Mouse (Mus musculus) embryonic stem cell, embryonic (primary cell): ENCODE measurements around the gene Bbs7.

Experiments
- CTCF ChIA-PET, 4 experiments: fragments of 300-600 bp in 2 of 4; fragments of 350-600 bp in 2 of 4; sonication (Branson Sonifier 250); formaldehyde crosslinking; loops; one replicate each; lab custom pipeline; 2022; ENCODE audit warnings: inconsistent platforms in 2 of 4; lab: Charles Lee
- POLR2A ChIA-PET, 4 experiments: fragments of 300-600 bp in 2 of 4; fragments of 350-600 bp in 2 of 4; sonication (Branson Sonifier 250); formaldehyde crosslinking; loops; one replicate each; lab custom pipeline; 2022; ENCODE audit warnings: antibody characterized with exemption in 4 of 4, inconsistent platforms in 1 of 4; lab: Charles Lee

The Bbs7 gene

GRCm38 (mm10) chr3:36563666-36564065 is 49.6 kb downstream of the Bbs7 start:
- ChIA-PET POLR2A (interaction anchor here in 2 of 4 experiments (0.7 to 12.8 kb wide), 4 partner anchors 8 to 343 kb away, joined by 3 to 116 read pairs (median 28); partner anchors contain the start of genes Ccna2 (in 2 of the 2) and Exosc9 (in 1 of the 2)), CTCF (interaction anchor here in 2 of 4 experiments (0.6 to 1.2 kb wide), 3 partner anchors 8 to 47 kb away, joined by 3 to 4 read pairs (median 4); partner anchors contain the start of gene Ccna2 (in 2 of the 2))

- ChIA-PET POLR2A (interaction anchor here in 2 of 4 experiments (2.6 to 8.7 kb wide), 2 partner anchors 7 to 12 kb away, joined by 6 to 116 read pairs; partner anchors contain the start of gene Ccna2 (in 2 of the 2)), CTCF (interaction anchor here in 1 of 4 experiments (1.5 kb wide), 1 partner anchor 12 kb away, joined by 3 read pairs; the partner anchor contains the start of gene Ccna2)
Measured at GRCm38 (mm10) chr3:36559606-36560005, 53.7 kb downstream of the Bbs7 start.

GRCm38 (mm10) chr3:36557601-36558000 is 55.7 kb downstream of the Bbs7 start:
- ChIA-PET POLR2A (interaction anchor here in 3 of 4 experiments (1.8 to 8.7 kb wide), 3 partner anchors 9 to 14 kb away, joined by 6 to 116 read pairs (median 9); partner anchors contain the start of gene Ccna2 (in 3 of the 3)), CTCF (no interaction called here)

- POLR2A ChIA-PET: interaction anchor here (1.2 to 8.7 kb wide), 6 partner anchors 14 to 19 kb away, joined by 5 to 116 read pairs (median 12); partner anchors contain the start of gene Ccna2 (in 4 of the 4)
- CTCF ChIA-PET: interaction anchor here in 1 of 4 experiments (0.7 kb wide), 1 partner anchor 9 kb away, joined by 4 read pairs; no protein-coding TSS in a partner anchor
Measured at GRCm38 (mm10) chr3:36552406-36553047, 60.8 kb downstream of the Bbs7 start, which contains the start of gene Exosc9. TSS of gene Exosc9 (plus strand) at chr3:36552606.

- ChIA-PET CTCF (interaction anchor here in 2 of 4 experiments (0.6 to 1.3 kb wide), 2 partner anchors 20 to 238 kb away, joined by 3 read pairs; partner anchors contain the start of gene Ccna2 (in 1 of the 2)), POLR2A (interaction anchor here (0.6 to 8.7 kb wide), 7 partner anchors 14 to 89 kb away, joined by 3 to 116 read pairs (median 6); partner anchors contain the start of gene Ccna2 (in 4 of the 4))
Measured at GRCm38 (mm10) chr3:36551851-36552384, 61.4 kb downstream of the Bbs7 start.

- ChIA-PET POLR2A (interaction anchor here in 3 of 4 experiments (0.5 to 8.7 kb wide), 7 partner anchors 13 to 891 kb away, joined by 3 to 116 read pairs (median 6); partner anchors contain the start of gene Ccna2 (in 3 of the 3)), CTCF (interaction anchor here in 2 of 4 experiments (0.6 to 1.3 kb wide), 2 partner anchors 21 to 238 kb away, joined by 3 read pairs; partner anchors contain the start of gene Ccna2 (in 1 of the 2))
Measured at GRCm38 (mm10) chr3:36551343-36551742, 61.9 kb downstream of the Bbs7 start.

- ChIA-PET POLR2A (no interaction called here), CTCF (no interaction called here)
Measured at GRCm38 (mm10) chr3:36544961-36545360, 68.3 kb downstream of the Bbs7 start.

GRCm38 (mm10) chr3:36541399-36541798 is 71.9 kb downstream of the Bbs7 start:
- POLR2A ChIA-PET: no interaction called here

GRCm38 (mm10) chr3:36540756-36541155 is 72.5 kb downstream of the Bbs7 start:
- ChIA-PET CTCF (no interaction called here), POLR2A (no interaction called here)

More at GRCm38 (mm10) chr3:36541399-36541798, 71.9 kb downstream of the Bbs7 start:
- CTCF ChIA-PET: no interaction called here

GRCm38 (mm10) chr3:36537701-36538470 is 75.4 kb downstream of the Bbs7 start:
- ChIA-PET CTCF (interaction anchor here in 1 of 4 experiments (0.6 to 0.8 kb wide), 2 partner anchors 16 kb away, joined by 3 read pairs; partner anchors contain the start of gene Gm11549), POLR2A (interaction anchor here in 2 of 4 experiments (0.6 to 1.6 kb wide), 7 partner anchors 7 to 99 kb away, joined by 3 to 8 read pairs (median 4); no protein-coding TSS in a partner anchor)

GRCm38 (mm10) chr3:36536041-36536440 is 77.2 kb downstream of the Bbs7 start:
- CTCF ChIA-PET: no interaction called here
- POLR2A ChIA-PET: interaction anchor here in 1 of 4 experiments (1.0 to 1.5 kb wide), 3 partner anchors 16 to 32 kb away, joined by 3 to 6 read pairs (median 3); partner anchors contain the start of gene Exosc9

GRCm38 (mm10) chr3:36533201-36533672 is 80.0 kb downstream of the Bbs7 start:
- ChIA-PET POLR2A (interaction anchor here in 2 of 4 experiments (0.7 to 1.4 kb wide), 4 partner anchors 10 to 39 kb away, joined by 3 to 4 read pairs (median 3); partner anchors contain the start of gene Ccna2 (in 2 of the 2)), CTCF (no interaction called here)

GRCm38 (mm10) chr3:36532738-36533137 is 80.5 kb downstream of the Bbs7 start:
- POLR2A ChIA-PET: interaction anchor here in 2 of 4 experiments (0.7 to 1.4 kb wide), 5 partner anchors 10 to 39 kb away, joined by 3 to 4 read pairs (median 3); partner anchors contain the start of gene Ccna2 (in 2 of the 2)
- CTCF ChIA-PET: no interaction called here

GRCm38 (mm10) chr3:36531979-36532542 is 81.2 kb downstream of the Bbs7 start:
- ChIA-PET CTCF (interaction anchor here in 2 of 4 experiments (0.6 to 1.0 kb wide), 2 partner anchors 10 to 786 kb away, joined by 3 read pairs; no protein-coding TSS in a partner anchor), POLR2A (interaction anchor here in 2 of 4 experiments (0.7 to 1.4 kb wide), 4 partner anchors 9 to 40 kb away, joined by 3 to 4 read pairs (median 3); partner anchors contain the start of gene Ccna2 (in 1 of the 2))

GRCm38 (mm10) chr3:36531242-36531641 is 82.0 kb downstream of the Bbs7 start:
- ChIA-PET CTCF (interaction anchor here in 1 of 4 experiments (0.6 kb wide), 1 partner anchor 87 kb away, joined by 3 read pairs; no protein-coding TSS in a partner anchor), POLR2A (no interaction called here)

GRCm38 (mm10) chr3:36530781-36531180 is 82.5 kb downstream of the Bbs7 start:
- ChIA-PET CTCF (no interaction called here), POLR2A (interaction anchor here in 1 of 4 experiments (0.6 kb wide), 1 partner anchor 7 kb away, joined by 8 read pairs; no protein-coding TSS in a partner anchor)

GRCm38 (mm10) chr3:36530345-36530744 is 82.9 kb downstream of the Bbs7 start:
- ChIA-PET CTCF (no interaction called here), POLR2A (interaction anchor here in 1 of 4 experiments (0.6 kb wide), 1 partner anchor 8 kb away, joined by 8 read pairs; no protein-coding TSS in a partner anchor)
